Mouse (Mus musculus) kidney, embryonic 16.5 days (tissue): ENCODE measurements around the gene Slc35g2. TPM values are rescaled to one million over a fixed set of nuclear protein-coding genes. Genes with fewer than 3 reads are reported as not detected.

Experiments
- ATAC-seq: fragments of 200-750 bp; cut with Nextera tagmentation; 2 replicates; pipeline ENCODE4 v1.8.0; 2017; ENCODE audit warnings: moderate TSS enrichment; ENCODE audit not compliant: low FRiP score, low TSS enrichment
- H3K27ac ChIP-seq: fragments of 300-500 bp; sonication (generic); 2 replicates; pipeline ENCODE4 v1.5.1; 2014; ENCODE audit warnings: low read length
- H3K27me3 ChIP-seq: fragments of 300-500 bp; sonication (generic); 2 replicates; pipeline ENCODE4 v1.6.1; 2014; ENCODE audit warnings: low read length, control low read depth, mixed read lengths; ENCODE audit not compliant: insufficient read depth
- H3K36me3 ChIP-seq: fragments of 300-500 bp; sonication (generic); 2 replicates; pipeline ENCODE4 v1.6.1; 2014; ENCODE audit warnings: low read length, control low read depth, mixed read lengths; ENCODE audit not compliant: insufficient read depth
- H3K4me1 ChIP-seq: fragments of 300-500 bp; sonication (generic); 2 replicates; pipeline ENCODE4 v1.6.1; 2014; ENCODE audit warnings: low read length, control low read depth, mixed read lengths; ENCODE audit not compliant: insufficient read depth
- H3K4me2 ChIP-seq: fragments of 300-500 bp; sonication (generic); replicated peaks from 2 replicates; pipeline ENCODE4 v1.6.1; 2014; ENCODE audit warnings: low read depth, low read length
- H3K4me3 ChIP-seq: fragments of 300-500 bp; sonication (generic); 2 replicates; pipeline ENCODE4 v1.5.1; 2014; ENCODE audit warnings: mild to moderate bottlenecking, low read length
- H3K9ac ChIP-seq: fragments of 300-500 bp; sonication (generic); replicated peaks from 2 replicates; pipeline ENCODE4 v1.6.1; 2014; ENCODE audit warnings: low read length
- H3K9me3 ChIP-seq: fragments of 300-500 bp; sonication (generic); 2 replicates; pipeline ENCODE4 v1.6.1; 2016; ENCODE audit warnings: low read length, control low read depth
- WGBS: fragments of 180-500 bp; shearing (Covaris S2); extraction: QIAGEN DNeasy Blood & Tissue Kit; methylation state at CpG from one replicate; pipeline ENCODE4 v1.1.7; 2014; 5-methylcytosine and 5-hydroxymethylcytosine counted together
- polyA plus RNA-seq: library from polyadenylated mRNA; unstranded; fragments of >200 nt; fragmentation: Nextera tagmentation; extraction: Ambion mirVana; gene quantifications from 2 replicates; pipeline ENCODE4 v1.2.1, GENCODE M21; 2015

The Slc35g2 gene
- polyA plus RNA-seq, 1 experiment from 2014 or later, result 6.0 TPM

- H3K27me3 ChIP-seq, result no peaks in the 10 kb centered on the region
- no peak overlapping the region for H3K4me3 ChIP-seq
- no peak overlapping the region for H3K27ac ChIP-seq
- 82% methylated on average over 3 of the region's 3 CpGs for WGBS
- H3K9ac ChIP-seq, result no peak overlapping the region
- no peaks in the 10 kb centered on the region for H3K9me3 ChIP-seq
- 0 out of 2 replicates have a peak, but pooled peaks cover 3% of the 10 kb centered on the region for H3K36me3 ChIP-seq
- no peak for ATAC-seq
- peaks cover 6% of the 10 kb centered on the region; the same call in 1 of the 2 replicates for H3K4me1 ChIP-seq
- H3K4me2 ChIP-seq, result no peak overlapping the region
Observed at GRCm38 (mm10) chr9:100534686-100535085, 36.2 kb downstream of the Slc35g2 start.

- no peaks in the 10 kb centered on the region for H3K27me3 ChIP-seq
- H3K9me3 ChIP-seq, result peaks cover 9% of the 10 kb centered on the region; the same call in 1 of the 2 replicates
- no peak overlapping the region for H3K4me3 ChIP-seq
- no peak overlapping the region for H3K4me2 ChIP-seq
- H3K4me1 ChIP-seq, result peaks cover 6% of the 10 kb centered on the region; the same call in 1 of the 2 replicates
- peaks cover 9% of the 10 kb centered on the region; the same call in 1 of the 2 replicates for H3K36me3 ChIP-seq
- no peak for ATAC-seq
- H3K9ac ChIP-seq, result no peak overlapping the region
- H3K27ac ChIP-seq, result no peak overlapping the region
- 64% methylated on average over 3 of the region's 3 CpGs for WGBS
Observed at GRCm38 (mm10) chr9:100532847-100533505, 37.9 kb downstream of the Slc35g2 start.

GRCm38 (mm10) chr9:100531296-100531695, 39.6 kb downstream of the Slc35g2 start:
- no peak for ATAC-seq
- peaks cover 10% of the 10 kb centered on the region; the same call in 1 of the 2 replicates for H3K9me3 ChIP-seq
- no peaks in the 10 kb centered on the region for H3K27me3 ChIP-seq
- H3K4me1 ChIP-seq, result peaks cover 6% of the 10 kb centered on the region; the same call in 1 of the 2 replicates
- H3K4me2 ChIP-seq, result no peak overlapping the region
- H3K36me3 ChIP-seq, result peaks cover 6% of the 10 kb centered on the region; the same call in 1 of the 2 replicates
- no peak overlapping the region for H3K27ac ChIP-seq
- no peak overlapping the region for H3K9ac ChIP-seq
- WGBS, result 33% methylated on average over 1 of the region's 1 CpGs
- H3K4me3 ChIP-seq, result no peak overlapping the region

- peaks cover 10% of the 10 kb centered on the region; the same call in 1 of the 2 replicates for H3K9me3 ChIP-seq
- peaks cover 6% of the 10 kb centered on the region; the same call in 1 of the 2 replicates for H3K36me3 ChIP-seq
- H3K4me3 ChIP-seq, result no peak overlapping the region
- ATAC-seq, result no peak
- H3K27ac ChIP-seq, result no peak overlapping the region
- H3K4me2 ChIP-seq, result no peak overlapping the region
- H3K4me1 ChIP-seq, result no peaks in the 10 kb centered on the region
- H3K27me3 ChIP-seq, result no peaks in the 10 kb centered on the region
- no peak overlapping the region for H3K9ac ChIP-seq
- 81% methylated on average over 2 of the region's 2 CpGs for WGBS
Observed at GRCm38 (mm10) chr9:100525225-100525624, 45.7 kb downstream of the Slc35g2 start.

GRCm38 (mm10) chr9:100522029-100522428, 48.9 kb downstream of the Slc35g2 start:
- no peak for ATAC-seq
- no peak overlapping the region for H3K4me2 ChIP-seq
- 79% methylated on average over 2 of the region's 2 CpGs for WGBS
- no peaks in the 10 kb centered on the region for H3K4me1 ChIP-seq
- H3K36me3 ChIP-seq, result no peaks in the 10 kb centered on the region
- no peaks in the 10 kb centered on the region for H3K27me3 ChIP-seq
- no peak overlapping the region for H3K27ac ChIP-seq
- no peaks in the 10 kb centered on the region for H3K9me3 ChIP-seq
- H3K4me3 ChIP-seq, result no peak overlapping the region
- no peak overlapping the region for H3K9ac ChIP-seq

GRCm38 (mm10) chr9:100520586-100520985, 50.3 kb downstream of the Slc35g2 start:
- no peaks in the 10 kb centered on the region for H3K4me1 ChIP-seq
- 3% methylated on average over 2 of the region's 2 CpGs for WGBS
- no peak overlapping the region for H3K9ac ChIP-seq
- H3K36me3 ChIP-seq, result no peaks in the 10 kb centered on the region
- H3K27me3 ChIP-seq, result no peaks in the 10 kb centered on the region
- H3K4me2 ChIP-seq, result no peak overlapping the region
- no peak; the same call in 1 of the 2 replicates for ATAC-seq
- no peaks in the 10 kb centered on the region for H3K9me3 ChIP-seq
- H3K27ac ChIP-seq, result no peak overlapping the region
- no peak overlapping the region for H3K4me3 ChIP-seq

- ATAC-seq, result no peak
Observed at GRCm38 (mm10) chr9:100520012-100520411, 50.9 kb downstream of the Slc35g2 start.

GRCm38 (mm10) chr9:100507581-100507980, 63.3 kb downstream of the Slc35g2 start:
- no peaks in the 10 kb centered on the region for H3K27me3 ChIP-seq
- H3K4me3 ChIP-seq, result no peak overlapping the region
- H3K36me3 ChIP-seq, result peaks cover 3% of the 10 kb centered on the region; the same call in 1 of the 2 replicates
- no peak overlapping the region for H3K9ac ChIP-seq
- H3K4me1 ChIP-seq, result peaks cover 8% of the 10 kb centered on the region
- no peak overlapping the region for H3K27ac ChIP-seq
- no peak overlapping the region for H3K4me2 ChIP-seq
- 70% methylated on average over 2 of the region's 2 CpGs for WGBS
- no peaks in the 10 kb centered on the region for H3K9me3 ChIP-seq
- ATAC-seq, result no peak

More at GRCm38 (mm10) chr9:100520012-100520411, 50.9 kb downstream of the Slc35g2 start:
- H3K9me3 ChIP-seq, result no peaks in the 10 kb centered on the region
- no peaks in the 10 kb centered on the region for H3K4me1 ChIP-seq
- H3K36me3 ChIP-seq, result no peaks in the 10 kb centered on the region
- no peak overlapping the region for H3K9ac ChIP-seq
- H3K27me3 ChIP-seq, result no peaks in the 10 kb centered on the region
- no peak overlapping the region for H3K27ac ChIP-seq
- 98% methylated on average over 3 of the region's 3 CpGs for WGBS
- no peak overlapping the region for H3K4me3 ChIP-seq
- H3K4me2 ChIP-seq, result no peak overlapping the region

- H3K9me3 ChIP-seq, result no peaks in the 10 kb centered on the region
- H3K4me2 ChIP-seq, result no peak overlapping the region
- H3K27me3 ChIP-seq, result no peaks in the 10 kb centered on the region
- H3K4me3 ChIP-seq, result no peak overlapping the region
- peaks cover 5% of the 10 kb centered on the region; the same call in 1 of the 2 replicates for H3K36me3 ChIP-seq
- 36% methylated on average over 2 of the region's 2 CpGs for WGBS
- H3K27ac ChIP-seq, result no peak overlapping the region
- H3K4me1 ChIP-seq, result peaks cover 6% of the 10 kb centered on the region; the same call in 1 of the 2 replicates
- no peak for ATAC-seq
- H3K9ac ChIP-seq, result no peak overlapping the region
Observed at GRCm38 (mm10) chr9:100506652-100507051, 64.2 kb downstream of the Slc35g2 start.

GRCm38 (mm10) chr9:100505498-100505897, 65.4 kb downstream of the Slc35g2 start:
- Histone ChIP-seq H3K9ac (no peak overlapping the region), H3K27me3 (no peaks in the 10 kb centered on the region), H3K4me3 (peak overlapping the region; percentile 8; the same call in 1 of the 2 replicates), H3K27ac (no peak overlapping the region), H3K9me3 (no peaks in the 10 kb centered on the region), H3K36me3 (peaks cover 9% of the 10 kb centered on the region; the same call in 1 of the 2 replicates), H3K4me1 (peaks cover under 1% of the 10 kb centered on the region; the same call in 1 of the 2 replicates), H3K4me2 (no peak overlapping the region)
- WGBS, result 89% methylated on average over 4 of the region's 4 CpGs
- no peak for ATAC-seq
